In genomic region chr9:11276966-11277365, GRCm38 (mm10) we compare ENCODE assay signal across 20 mouse cellular contexts.
DNase-seq lines count a peak whose midpoint lies in the region; ATAC-seq lines count a peak whose summit lies in the region.
"Had no signal": no experiment of that assay in that cellular context is flagged by ENCODE, and none has a peak within 500 bp of the region (broad histone marks: within the 10 kb centered on the region; RNA-seq: fewer than 3 reads in every experiment).

No protein-coding gene starts in this region.

- 0 out of 2 replicates have a peak, but pooled peaks cover 3% of the 10 kb centered on the region for H3K9me3 ChIP-seq in heart, embryonic 12.5 days (replicated peaks)
- 0 out of 2 replicates have a peak, but pooled peaks cover 2% of the 10 kb centered on the region for H3K9me3 ChIP-seq in midbrain, embryonic 13.5 days
- no peaks in the 10 kb centered on the region for H3K9me3 ChIP-seq in midbrain, embryonic 14.5 days (ENCODE audit: control insufficient read depth, low read length)
- H3K9me3 ChIP-seq: embryonic facial prominence, embryonic 13.5 days; embryonic facial prominence, embryonic 15.5 days had no signal

- no peak overlapping the region for H3K9ac ChIP-seq in heart, embryonic 12.5 days
- no peak overlapping the region for H3K9ac ChIP-seq in midbrain, embryonic 13.5 days (replicated peaks)
- H3K9ac ChIP-seq in midbrain, embryonic 14.5 days (replicated peaks; ENCODE audit: low read length), result no peak overlapping the region
- H3K9ac ChIP-seq: embryonic facial prominence, embryonic 13.5 days; embryonic facial prominence, embryonic 15.5 days; forebrain, embryonic 12.5 days had no signal

- H3K36me3 ChIP-seq in heart, embryonic 12.5 days, result no peaks in the 10 kb centered on the region
- no peaks in the 10 kb centered on the region for H3K36me3 ChIP-seq in midbrain, embryonic 13.5 days
- no peaks in the 10 kb centered on the region for H3K36me3 ChIP-seq in midbrain, embryonic 14.5 days (ENCODE audit: control insufficient read depth, insufficient read depth, low read length)
- H3K36me3 ChIP-seq: embryonic facial prominence, embryonic 13.5 days; embryonic facial prominence, embryonic 15.5 days; forebrain, embryonic 10.5 days; forebrain, embryonic 12.5 days had no signal

- no peaks in the 10 kb centered on the region for H3K27me3 ChIP-seq in heart, embryonic 12.5 days (replicated peaks)
- no peaks in the 10 kb centered on the region for H3K27me3 ChIP-seq in midbrain, embryonic 13.5 days
- H3K27me3 ChIP-seq in midbrain, embryonic 14.5 days (ENCODE audit: control insufficient read depth, insufficient read depth, low read length), result no peaks in the 10 kb centered on the region
- H3K27me3 ChIP-seq: embryonic facial prominence, embryonic 13.5 days; embryonic facial prominence, embryonic 15.5 days; forebrain, embryonic 12.5 days had no signal

- no peak overlapping the region for H3K4me2 ChIP-seq in heart, embryonic 12.5 days
- H3K4me2 ChIP-seq in midbrain, embryonic 13.5 days (replicated peaks), result no peak overlapping the region
- no peak overlapping the region for H3K4me2 ChIP-seq in midbrain, embryonic 14.5 days (ENCODE audit: low read length)
- H3K4me2 ChIP-seq: embryonic facial prominence, embryonic 13.5 days; embryonic facial prominence, embryonic 15.5 days; forebrain, embryonic 12.5 days had no signal

- H3K4me3 ChIP-seq in heart, embryonic 12.5 days, result no peak overlapping the region
- H3K4me3 ChIP-seq in midbrain, embryonic 13.5 days (replicated peaks), result no peak overlapping the region
- no peak overlapping the region for H3K4me3 ChIP-seq in midbrain, embryonic 14.5 days (replicated peaks; ENCODE audit: low read depth, low read length)
- H3K4me3 ChIP-seq: embryonic facial prominence, embryonic 13.5 days; embryonic facial prominence, embryonic 15.5 days; erythroblast, embryonic 14.5 days; forebrain, embryonic 10.5 days; forebrain, embryonic 12.5 days had no signal

- H3K4me1 ChIP-seq in heart, embryonic 12.5 days (replicated peaks), result no peaks in the 10 kb centered on the region
- no peaks in the 10 kb centered on the region for H3K4me1 ChIP-seq in midbrain, embryonic 13.5 days (replicated peaks)
- no peaks in the 10 kb centered on the region for H3K4me1 ChIP-seq in midbrain, embryonic 14.5 days (ENCODE audit: control insufficient read depth, insufficient read depth, low read length)
- H3K4me1 ChIP-seq: embryonic facial prominence, embryonic 13.5 days; embryonic facial prominence, embryonic 15.5 days; forebrain, embryonic 10.5 days; forebrain, embryonic 12.5 days had no signal

- 78% methylated on average over 4 of the region's 4 CpGs for WGBS in heart, embryonic 12.5 days
- WGBS in midbrain, embryonic 13.5 days, result 76% methylated on average over 4 of the region's 4 CpGs
- WGBS in midbrain, embryonic 14.5 days, result 84% methylated on average over 4 of the region's 4 CpGs

- H3K27ac ChIP-seq in heart, embryonic 12.5 days (ENCODE audit: poor library complexity, severe bottlenecking), result no peak overlapping the region
- H3K27ac ChIP-seq in midbrain, embryonic 13.5 days, result no peak overlapping the region
- H3K27ac ChIP-seq in midbrain, embryonic 14.5 days (replicated peaks; ENCODE audit: low read depth, low read length), result no peak overlapping the region
- H3K27ac ChIP-seq: embryonic facial prominence, embryonic 13.5 days; embryonic facial prominence, embryonic 15.5 days; forebrain, embryonic 10.5 days; forebrain, embryonic 12.5 days had no signal

- DNase-seq in heart, adult 11 months, result peak; percentile 68
- no peak for DNase-seq in midbrain, embryonic 14.5 days
- DNase-seq: adrenal gland, adult 2 months; adrenal gland, postnatal 10 days; adrenal gland, postnatal 25 days; cerebellum, adult 11-12 months; cerebellum, adult 2 months; cerebellum, adult 9-10 months; cerebellum, postnatal 14 days; cerebellum, postnatal 36 days; embryo, embryonic 11 days had no signal

- ATAC-seq in heart, embryonic 12.5 days (ENCODE audit: insufficient number of reproducible peaks, low FRiP score), result no peak
- 0 out of 2 replicates have a peak, but pooled peaks have one; percentile 11 for ATAC-seq in midbrain, embryonic 13.5 days
- no peak for ATAC-seq in midbrain, embryonic 14.5 days (ENCODE audit: low FRiP score, low TSS enrichment)
- ATAC-seq: forebrain, embryonic 14.5 days; forebrain, embryonic 16.5 days had no signal
